8 mouse cellular contexts compared by ENCODE assay signal in genomic region chr10:97345347-97345746, GRCm38 (mm10).
A peak's percentile ranks its signal among the peaks of the same experiment; 100 is the strongest.
DNase-seq lines count a peak whose midpoint lies in the region; ATAC-seq and TF ChIP-seq lines count a peak whose summit lies in the region.

No protein-coding gene starts in this region.

- peak; percentile 32; the same call in 1 of the 2 replicates for ATAC-seq in embryonic facial prominence, embryonic 11.5 days (replicated peaks; ENCODE audit: insufficient number of reproducible peaks, low FRiP score, low TSS enrichment, low read depth)
- no peak for ATAC-seq in heart, embryonic 13.5 days (ENCODE audit: extremely low read depth, insufficient number of reproducible peaks, low FRiP score, low TSS enrichment)
- no peak for ATAC-seq in liver, embryonic 14.5 days (ENCODE audit: insufficient read depth)
- ATAC-seq in neural tube, embryonic 15.5 days (ENCODE audit: low FRiP score): peak; percentile 73

- no peaks in the 10 kb centered on the region for H3K4me1 ChIP-seq in embryonic facial prominence, embryonic 11.5 days (ENCODE audit: control insufficient read depth, insufficient read depth, low read length)
- H3K4me1 ChIP-seq in heart, embryonic 13.5 days: no peaks in the 10 kb centered on the region
- no peaks in the 10 kb centered on the region for H3K4me1 ChIP-seq in liver, embryonic 14.5 days (replicated peaks; ENCODE audit: control insufficient read depth in 2 of 2, insufficient read depth in 2 of 2, low read length in 1 of 2)
- no peaks in the 10 kb centered on the region for H3K4me1 ChIP-seq in neural tube, embryonic 15.5 days

- peak; percentile 75 to 76 for DNase-seq in B cell, adult 2 months
- peak; percentile 79 for DNase-seq in adrenal gland, postnatal 25 days
- peak; percentile 88 for DNase-seq in embryonic facial prominence, embryonic 11.5 days (ENCODE audit: low spot score)
- DNase-seq in kidney, postnatal 14 days: peak; percentile 80
- peak in 1 of 3 experiments; percentile 3 for DNase-seq in liver, embryonic 14.5 days (ENCODE audit: low read depth in 3 of 3, low spot score in 3 of 3)
- DNase-seq in testis, postnatal 14 days (ENCODE audit: low spot score): peak; percentile 31

- H3K4me2 ChIP-seq in embryonic facial prominence, embryonic 11.5 days (ENCODE audit: low read depth, low read length): no peak overlapping the region
- H3K4me2 ChIP-seq in heart, embryonic 13.5 days: 0 out of 2 replicates have a peak overlapping the region, but pooled peaks have one; percentile 8
- no peak overlapping the region for H3K4me2 ChIP-seq in liver, embryonic 14.5 days (ENCODE audit: low read depth)
- H3K4me2 ChIP-seq in neural tube, embryonic 15.5 days: no peak overlapping the region

- no peaks in the 10 kb centered on the region for H3K27me3 ChIP-seq in embryonic facial prominence, embryonic 11.5 days (ENCODE audit: control insufficient read depth, insufficient read depth, low read length)
- no peaks in the 10 kb centered on the region for H3K27me3 ChIP-seq in heart, embryonic 13.5 days (replicated peaks)
- H3K27me3 ChIP-seq in liver, embryonic 14.5 days (ENCODE audit: control insufficient read depth, insufficient read depth, low read length): no peaks in the 10 kb centered on the region
- H3K27me3 ChIP-seq in neural tube, embryonic 15.5 days (replicated peaks): no peaks in the 10 kb centered on the region

- WGBS in embryonic facial prominence, embryonic 11.5 days: 33% methylated on average over 6 of the region's 6 CpGs
- 28% methylated on average over 6 of the region's 6 CpGs for WGBS in heart, embryonic 13.5 days
- WGBS in liver, embryonic 14.5 days (ENCODE audit: insufficient replicate concordance): 27% methylated on average over 6 of the region's 6 CpGs
- WGBS in neural tube, embryonic 15.5 days: 28% methylated on average over 6 of the region's 6 CpGs

- no peak for TF ChIP-seq EP300 in liver, embryonic 14.5 days (IDR thresholded peaks at IDR 0.05; ENCODE audit: low read depth)

- H3K36me3 ChIP-seq in embryonic facial prominence, embryonic 11.5 days (replicated peaks; ENCODE audit: control insufficient read depth, insufficient read depth, low read depth, low read length): no peaks in the 10 kb centered on the region
- H3K36me3 ChIP-seq in heart, embryonic 13.5 days: no peaks in the 10 kb centered on the region
- H3K36me3 ChIP-seq in liver, embryonic 14.5 days (replicated peaks; ENCODE audit: control insufficient read depth, insufficient read depth, low read depth): no peaks in the 10 kb centered on the region
- no peaks in the 10 kb centered on the region for H3K36me3 ChIP-seq in neural tube, embryonic 15.5 days

- H3K9ac ChIP-seq in embryonic facial prominence, embryonic 11.5 days (replicated peaks; ENCODE audit: low read length): no peak overlapping the region
- no peak overlapping the region for H3K9ac ChIP-seq in heart, embryonic 13.5 days
- no peak overlapping the region for H3K9ac ChIP-seq in liver, embryonic 14.5 days (replicated peaks)
- H3K9ac ChIP-seq in neural tube, embryonic 15.5 days (replicated peaks): no peak overlapping the region

- no peak overlapping the region for H3K4me3 ChIP-seq in embryonic facial prominence, embryonic 11.5 days (ENCODE audit: low read depth, low read length)
- no peak overlapping the region for H3K4me3 ChIP-seq in heart, embryonic 13.5 days
- no peak overlapping the region for H3K4me3 ChIP-seq in liver, embryonic 14.5 days (ENCODE audit: insufficient read depth in 1 of 2, low read depth in 2 of 2, low read length in 2 of 2)
- H3K4me3 ChIP-seq in neural tube, embryonic 15.5 days (replicated peaks): no peak overlapping the region

- TF ChIP-seq CTCF in liver, embryonic 14.5 days (IDR thresholded peaks at IDR 0.05; ENCODE audit: low read depth): peak; percentile 82

- no peaks in the 10 kb centered on the region for H3K9me3 ChIP-seq in embryonic facial prominence, embryonic 11.5 days (replicated peaks; ENCODE audit: control insufficient read depth, low read length)
- no peaks in the 10 kb centered on the region for H3K9me3 ChIP-seq in heart, embryonic 13.5 days
- H3K9me3 ChIP-seq in liver, embryonic 14.5 days (ENCODE audit: control insufficient read depth, low read length): no peaks in the 10 kb centered on the region
- no peaks in the 10 kb centered on the region for H3K9me3 ChIP-seq in neural tube, embryonic 15.5 days (replicated peaks)

- H3K27ac ChIP-seq in embryonic facial prominence, embryonic 11.5 days (replicated peaks; ENCODE audit: low read depth, low read length): no peak overlapping the region
- no peak overlapping the region for H3K27ac ChIP-seq in heart, embryonic 13.5 days (replicated peaks)
- H3K27ac ChIP-seq in liver, embryonic 14.5 days: no peak overlapping the region
- no peak overlapping the region for H3K27ac ChIP-seq in neural tube, embryonic 15.5 days (replicated peaks)

Comparison
In these comparisons a context has a peak if more than half of its experiments do, and no peak if none do; other contexts are left out.
1. ATAC-seq: peak in embryonic facial prominence, embryonic 11.5 days (single experiment) and neural tube, embryonic 15.5 days (single experiment); none in heart, embryonic 13.5 days (single experiment) and liver, embryonic 14.5 days (single experiment).